Mouse (Mus musculus) bone marrow, adult 2 months (tissue): ENCODE measurements around the gene G6pc.

Source experiments
- CTCF ChIP-seq: fragments of 200-500 bp; IDR thresholded peaks from 2 replicates; pipeline ENCODE4 v1.5.1; 2011; ENCODE audit warnings: low read length, control low read depth; ENCODE audit not compliant: control insufficient read depth, insufficient read depth
- POLR2A ChIP-seq: fragments of 200-500 bp; IDR thresholded peaks from 2 replicates; pipeline ENCODE4 v1.6.1; 2011; ENCODE audit warnings: low read depth, mild to moderate bottlenecking, control low read depth, low read length, borderline replicate concordance; ENCODE audit not compliant: control insufficient read depth

- no peak for TF ChIP-seq POLR2A
- TF ChIP-seq CTCF: no peak
Observed at GRCm38 (mm10) chr11:101420148-101420547, 52.8 kb downstream of the G6pc start.
